Mouse (Mus musculus) kidney, embryonic 14.5 days (tissue): Measurements from ENCODE around the gene Spag9. TPM values are rescaled to one million over a fixed set of nuclear protein-coding genes. Genes with fewer than 3 reads are reported as not detected.

ENCODE experiments used
- ATAC-seq: fragments of 200-750 bp; cut with Nextera tagmentation; 2 replicates; pipeline ENCODE4 v1.8.0; 2017; ENCODE audit warnings: moderate number of reproducible peaks, mild to moderate bottlenecking, moderate TSS enrichment, moderate library complexity; ENCODE audit not compliant: low FRiP score, low TSS enrichment
- H3K27ac ChIP-seq: fragments of 300-500 bp; sonication (generic); 2 replicates; pipeline ENCODE4 v1.5.1; 2014; ENCODE audit warnings: low read depth, mild to moderate bottlenecking, low read length, moderate library complexity, mixed read lengths
- H3K27me3 ChIP-seq: fragments of 300-500 bp; sonication (generic); 2 replicates; pipeline ENCODE4 v1.6.1; 2014; ENCODE audit warnings: mild to moderate bottlenecking, low read length; ENCODE audit not compliant: control insufficient read depth, insufficient read depth
- H3K36me3 ChIP-seq: fragments of 300-500 bp; sonication (generic); 2 replicates; pipeline ENCODE4 v1.6.1; 2014; ENCODE audit warnings: low read length, mixed read lengths; ENCODE audit not compliant: control insufficient read depth, insufficient read depth
- H3K4me1 ChIP-seq: fragments of 300-500 bp; sonication (generic); 2 replicates; pipeline ENCODE4 v1.6.1; 2014; ENCODE audit warnings: low read length, mixed read lengths; ENCODE audit not compliant: control insufficient read depth, insufficient read depth
- H3K4me2 ChIP-seq: fragments of 300-500 bp; sonication (generic); replicated peaks from 2 replicates; pipeline ENCODE4 v1.6.1; 2014; ENCODE audit warnings: low read depth, mild to moderate bottlenecking, low read length
- H3K4me3 ChIP-seq: fragments of 300-500 bp; sonication (generic); 2 replicates; pipeline ENCODE4 v1.5.1; 2014; ENCODE audit warnings: mild to moderate bottlenecking, low read length
- H3K9ac ChIP-seq: fragments of 300-500 bp; sonication (generic); 2 replicates; pipeline ENCODE4 v1.6.1; 2014; ENCODE audit warnings: low read depth, mild to moderate bottlenecking, low read length, moderate library complexity
- H3K9me3 ChIP-seq: fragments of 300-500 bp; sonication (generic); 2 replicates; pipeline ENCODE4 v1.6.1; 2016; ENCODE audit warnings: low read length; ENCODE audit not compliant: control insufficient read depth
- WGBS: fragments of 180-500 bp; shearing (Covaris S2); extraction: QIAGEN DNeasy Blood & Tissue Kit; methylation state at CpG from one replicate; pipeline ENCODE4 v1.1.7; 2014; 5-methylcytosine and 5-hydroxymethylcytosine counted together
- polyA plus RNA-seq: library from polyadenylated mRNA; unstranded; fragments of >200 nt; fragmentation: Nextera tagmentation; extraction: Ambion mirVana; gene quantifications from 2 replicates; pipeline ENCODE4 v1.2.1, GENCODE M21; 2014

The Spag9 gene
- polyA plus RNA-seq, 1 experiment from 2014 or later, result 55.1 TPM

DNA sequence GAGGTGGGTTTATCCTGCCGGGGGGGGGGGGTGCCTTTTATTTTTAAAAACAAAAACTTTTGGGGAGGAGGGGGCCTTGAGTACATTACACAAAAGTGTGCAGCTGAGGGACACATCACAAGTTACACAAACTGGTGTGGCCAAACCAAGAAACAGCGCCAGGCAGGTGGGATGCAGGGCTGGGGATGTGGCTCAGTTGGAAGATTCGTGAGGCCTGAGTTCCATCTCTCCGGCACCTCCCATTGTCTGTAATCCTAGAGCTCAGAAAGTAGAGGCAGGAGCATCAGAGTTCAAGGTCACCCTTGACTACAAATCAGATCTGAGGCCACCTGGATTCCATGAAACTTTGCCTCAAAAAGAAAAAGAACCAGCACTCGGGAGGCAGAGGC, 143.3 kb downstream of the Spag9 start:
- Histone ChIP-seq H3K9me3 (no peaks in the 10 kb centered on the region), H3K27ac (peak overlapping the region; percentile 55; the same call in 1 of the 2 replicates), H3K27me3 (no peaks in the 10 kb centered on the region), H3K4me1 (peaks cover 18% of the 10 kb centered on the region), H3K4me2 (no peak overlapping the region), H3K4me3 (no peak overlapping the region), H3K9ac (no peak overlapping the region), H3K36me3 (no peaks in the 10 kb centered on the region)
- no peak for ATAC-seq
- 58% methylated on average over 5 of the region's 5 CpGs for WGBS

DNA sequence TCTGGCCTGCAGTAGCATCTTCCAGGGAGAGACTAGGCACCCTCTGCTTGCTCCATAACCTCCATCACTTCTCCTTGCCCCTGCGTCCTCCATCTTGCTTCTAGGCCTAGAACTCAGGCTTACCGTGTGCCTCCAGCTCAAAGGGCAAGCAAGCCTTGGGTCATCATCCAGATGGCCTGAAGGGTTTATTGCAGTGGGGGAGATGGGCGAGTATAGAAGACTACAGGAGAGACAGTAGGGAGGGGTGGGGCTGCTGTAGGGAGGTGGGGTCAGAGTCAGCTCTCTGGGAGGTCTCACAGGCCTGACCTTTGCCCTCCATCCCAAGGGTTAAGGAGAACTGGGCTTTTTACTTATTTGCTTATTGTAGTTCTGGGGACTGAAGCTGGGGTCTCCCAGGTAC, 144.6 kb downstream of the Spag9 start:
- no peaks in the 10 kb centered on the region for H3K36me3 ChIP-seq
- ATAC-seq, result no peak
- 63% methylated on average over 3 of the region's 3 CpGs for WGBS

DNA sequence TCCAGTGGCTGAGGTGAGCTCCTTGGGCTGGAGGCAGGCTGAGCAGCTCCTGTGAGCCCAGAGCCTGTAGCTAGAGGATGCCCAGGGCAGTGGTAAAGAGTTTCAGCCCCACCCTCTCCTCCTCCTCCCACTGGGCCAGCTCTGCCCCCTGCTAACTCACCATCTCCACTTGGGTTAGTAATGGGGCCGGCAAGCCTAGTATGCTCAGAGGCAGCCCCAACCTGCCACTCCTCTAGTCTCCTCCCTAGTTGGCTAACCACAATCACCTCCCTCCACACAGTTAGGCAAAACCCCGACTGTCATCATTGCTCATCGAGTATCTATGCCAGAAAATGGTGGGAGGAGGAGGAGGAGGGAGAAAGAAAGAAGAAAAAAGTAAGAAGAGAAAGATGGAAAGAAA, 145.7 kb downstream of the Spag9 start:
- no peak overlapping the region for H3K4me3 ChIP-seq
- no peak overlapping the region for H3K4me2 ChIP-seq
- H3K27ac ChIP-seq, result no peak overlapping the region
- H3K9ac ChIP-seq, result no peak overlapping the region
- no peak for ATAC-seq
- H3K27me3 ChIP-seq, result no peaks in the 10 kb centered on the region; the same call in 1 of the 2 replicates
- no peaks in the 10 kb centered on the region for H3K36me3 ChIP-seq
- WGBS, result 48% methylated on average over 3 of the region's 3 CpGs
- no peaks in the 10 kb centered on the region for H3K9me3 ChIP-seq
- H3K4me1 ChIP-seq, result peaks cover 14% of the 10 kb centered on the region; the same call in 1 of the 2 replicates

More for the DNA sequence above, 144.6 kb downstream of the Spag9 start:
- H3K4me1 ChIP-seq, result peaks cover 14% of the 10 kb centered on the region; the same call in 1 of the 2 replicates
- H3K9me3 ChIP-seq, result no peaks in the 10 kb centered on the region
- no peaks in the 10 kb centered on the region for H3K27me3 ChIP-seq
- no peak overlapping the region for H3K9ac ChIP-seq
- no peak overlapping the region for H3K4me2 ChIP-seq
- no peak overlapping the region for H3K27ac ChIP-seq
- H3K4me3 ChIP-seq, result no peak overlapping the region

DNA sequence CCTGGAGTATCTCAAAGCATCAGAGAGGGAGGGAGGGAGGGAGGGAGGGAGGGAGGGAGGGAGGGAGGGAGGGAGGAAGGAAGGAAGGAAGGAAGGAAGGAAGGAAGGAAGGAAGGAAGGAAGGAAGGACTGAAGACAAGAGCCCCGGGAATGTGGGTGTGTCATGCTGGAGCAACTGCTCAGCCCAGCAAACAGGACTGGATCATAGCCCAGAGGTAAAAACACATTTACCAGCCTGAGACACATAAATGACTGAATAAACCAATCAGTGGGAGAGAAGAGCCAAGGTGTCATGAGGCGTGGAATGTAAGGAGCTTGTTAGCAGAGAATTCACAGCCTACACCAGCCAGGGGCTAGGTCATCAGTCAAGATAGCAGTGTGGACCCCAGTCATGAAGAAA, 147.4 kb downstream of the Spag9 start:
- no peak overlapping the region for H3K4me3 ChIP-seq
- H3K4me1 ChIP-seq, result peaks cover 6% of the 10 kb centered on the region; the same call in 1 of the 2 replicates
- 65% methylated on average over 2 of the region's 2 CpGs for WGBS
- no peaks in the 10 kb centered on the region for H3K36me3 ChIP-seq
- H3K4me2 ChIP-seq, result no peak overlapping the region
- H3K9ac ChIP-seq, result no peak overlapping the region
- no peaks in the 10 kb centered on the region for H3K9me3 ChIP-seq
- ATAC-seq, result no peak
- no peak overlapping the region for H3K27ac ChIP-seq
- no peaks in the 10 kb centered on the region; the same call in 1 of the 2 replicates for H3K27me3 ChIP-seq

DNA sequence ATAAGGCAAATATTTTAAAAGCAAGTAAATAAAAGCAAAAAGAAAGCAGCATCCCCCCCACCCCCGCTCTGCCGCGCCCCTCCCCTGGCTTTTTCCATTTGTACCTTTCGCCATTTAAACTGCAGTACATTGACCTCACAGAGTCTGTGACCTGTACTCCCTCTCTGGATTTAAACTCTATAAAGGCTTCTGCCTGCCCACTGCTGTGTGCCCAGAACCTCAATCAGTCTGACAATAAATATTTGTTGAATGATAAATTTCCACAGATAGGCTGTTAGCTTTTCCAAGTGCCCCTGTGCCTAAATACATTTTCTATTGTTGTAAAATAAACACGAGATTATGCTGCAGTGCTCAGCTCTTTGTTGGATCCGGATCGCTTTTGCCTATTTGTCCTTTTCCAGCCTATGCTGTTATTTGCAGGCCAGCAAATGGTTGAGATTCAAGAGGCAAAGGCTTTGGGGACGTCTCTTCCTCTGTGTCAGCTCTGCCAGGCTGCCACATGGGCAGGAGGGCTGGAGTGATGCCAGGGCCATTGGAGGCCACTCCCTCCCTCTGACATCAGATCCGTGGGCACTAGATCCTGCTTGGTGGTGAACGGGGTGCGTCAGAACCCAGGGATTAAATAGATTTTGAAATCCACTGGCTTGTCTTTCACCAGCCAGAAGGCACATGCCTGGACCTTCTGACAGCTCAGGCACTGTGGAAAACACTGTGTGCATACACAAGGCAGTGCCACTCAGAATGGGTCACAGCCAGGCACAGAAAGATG, 149.1 kb downstream of the Spag9 start:
- Histone ChIP-seq H3K36me3 (no peaks in the 10 kb centered on the region), H3K4me2 (no peak overlapping the region), H3K4me3 (no peak overlapping the region), H3K27ac (no peak overlapping the region), H3K9ac (no peak overlapping the region), H3K27me3 (peaks cover 1% of the 10 kb centered on the region; the same call in 1 of the 2 replicates), H3K9me3 (no peaks in the 10 kb centered on the region), H3K4me1 (peaks cover 4% of the 10 kb centered on the region; the same call in 1 of the 2 replicates)
- ATAC-seq, result no peak
- WGBS, result 79% methylated on average over 11 of the region's 11 CpGs

DNA sequence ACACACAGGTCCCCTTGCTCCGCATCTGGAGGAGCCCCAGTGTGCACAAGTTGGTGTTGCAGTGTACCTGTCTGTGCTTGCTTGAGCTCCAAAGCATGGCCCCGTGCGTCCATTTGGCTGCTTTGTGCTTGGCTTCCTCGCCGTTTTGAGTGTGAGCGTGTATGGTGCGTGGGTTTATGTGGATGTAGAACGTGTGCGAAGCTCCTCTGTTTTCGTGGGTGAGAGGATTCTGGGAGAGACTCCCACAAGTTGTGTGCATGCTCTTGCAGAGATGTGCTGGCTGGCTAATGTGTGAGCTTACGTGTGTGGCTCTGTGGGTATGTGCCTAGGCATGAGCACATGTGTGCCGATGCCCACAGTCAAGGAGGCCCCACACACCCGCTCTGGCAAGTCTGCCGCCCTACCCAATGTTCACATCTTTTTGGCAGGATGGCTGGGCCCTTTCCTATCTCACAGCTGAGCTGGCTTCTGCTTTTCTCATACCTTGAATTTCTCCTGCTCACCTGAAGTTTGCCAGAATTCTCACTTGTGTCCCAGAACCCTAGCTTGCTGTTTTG, 150.2 kb downstream of the Spag9 start:
- H3K36me3 ChIP-seq, result no peaks in the 10 kb centered on the region
- no peak overlapping the region for H3K27ac ChIP-seq
- H3K4me1 ChIP-seq, result peaks cover 13% of the 10 kb centered on the region
- no peak for ATAC-seq
- 90% methylated on average over 14 of the region's 14 CpGs for WGBS
- no peak overlapping the region for H3K4me2 ChIP-seq
- H3K4me3 ChIP-seq, result no peak overlapping the region
- H3K9me3 ChIP-seq, result no peaks in the 10 kb centered on the region
- peaks cover 4% of the 10 kb centered on the region; the same call in 1 of the 2 replicates for H3K27me3 ChIP-seq
- H3K9ac ChIP-seq, result no peak overlapping the region

GRCm38 (mm10) chr11:94146733-94147485, 151.0 kb downstream of the Spag9 start:
- peaks cover 4% of the 10 kb centered on the region; the same call in 1 of the 2 replicates for H3K27me3 ChIP-seq
- H3K9me3 ChIP-seq, result no peaks in the 10 kb centered on the region
- no peak overlapping the region for H3K4me3 ChIP-seq
- WGBS, result 81% methylated on average over 11 of the region's 11 CpGs
- no peak overlapping the region for H3K27ac ChIP-seq
- peaks cover 13% of the 10 kb centered on the region for H3K4me1 ChIP-seq
- no peak overlapping the region for H3K9ac ChIP-seq
- H3K36me3 ChIP-seq, result no peaks in the 10 kb centered on the region
- no peak for ATAC-seq
- H3K4me2 ChIP-seq, result no peak overlapping the region

DNA sequence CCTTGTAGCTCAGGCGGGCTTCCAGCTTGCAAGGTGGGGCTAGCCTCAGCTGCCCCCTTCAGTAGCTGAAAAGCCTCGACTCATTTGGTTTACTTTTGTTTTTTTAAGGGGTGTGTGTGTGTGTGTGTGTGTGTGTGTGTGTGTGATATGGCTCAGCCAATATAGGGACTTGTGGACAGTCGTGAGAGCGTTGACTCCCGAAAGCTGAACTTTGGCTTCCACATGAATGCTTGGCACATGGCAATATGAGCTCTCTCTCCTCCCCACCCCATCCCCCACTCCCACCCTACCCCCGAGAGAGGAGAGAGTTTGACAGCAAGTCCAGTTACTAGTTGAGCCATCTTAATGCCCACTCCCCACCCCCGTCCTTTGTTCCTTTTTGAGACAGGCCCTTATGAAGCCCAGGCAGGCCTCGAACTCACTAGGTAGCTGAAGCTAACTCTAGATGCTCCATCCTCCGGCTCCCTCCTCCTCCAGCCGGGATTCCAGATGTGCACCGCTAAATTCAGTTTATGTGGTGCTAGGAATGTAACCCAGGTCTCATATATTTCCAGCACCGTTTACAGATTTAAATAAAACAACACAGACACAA, 152.3 kb downstream of the Spag9 start:
- Histone ChIP-seq H3K4me2 (no peak overlapping the region; the same call in 1 of the 2 replicates), H3K27me3 (peaks cover 4% of the 10 kb centered on the region; the same call in 1 of the 2 replicates), H3K4me1 (peaks cover 13% of the 10 kb centered on the region), H3K9ac (no peak overlapping the region), H3K36me3 (no peaks in the 10 kb centered on the region), H3K9me3 (no peaks in the 10 kb centered on the region), H3K4me3 (no peak overlapping the region), H3K27ac (no peak overlapping the region)
- 43% methylated on average over 12 of the region's 12 CpGs for WGBS
- no peak for ATAC-seq
